Mouse (Mus musculus): ENCODE results near the gene Spata18.

Spata18 gene

GRCm38 (mm10) chr5:73721682-73722282 is 70.6 kb downstream of the Spata18 start:
- peak; percentile 83 for DNase-seq

DNA sequence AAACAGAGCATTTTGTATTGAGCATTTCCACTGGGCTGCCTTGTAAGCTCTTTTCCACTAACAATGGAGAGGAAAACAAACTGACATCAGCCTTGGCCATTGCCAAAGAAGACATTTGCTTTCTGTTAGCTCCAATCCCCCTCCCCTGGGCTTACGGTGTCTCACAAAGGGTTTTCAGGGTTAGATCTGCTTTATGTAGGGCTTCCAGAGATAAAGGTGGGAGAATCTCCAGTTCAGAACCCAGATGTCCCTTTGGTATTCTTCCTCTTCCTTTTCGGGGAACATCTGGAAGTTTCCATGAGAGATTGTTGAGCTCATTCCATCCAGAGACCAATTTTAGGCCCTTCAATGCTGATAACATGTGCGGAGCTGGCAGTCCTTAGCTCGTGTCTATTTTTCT is 74.8 kb downstream of the Spata18 start:
- peak; percentile 93 for DNase-seq

DNA sequence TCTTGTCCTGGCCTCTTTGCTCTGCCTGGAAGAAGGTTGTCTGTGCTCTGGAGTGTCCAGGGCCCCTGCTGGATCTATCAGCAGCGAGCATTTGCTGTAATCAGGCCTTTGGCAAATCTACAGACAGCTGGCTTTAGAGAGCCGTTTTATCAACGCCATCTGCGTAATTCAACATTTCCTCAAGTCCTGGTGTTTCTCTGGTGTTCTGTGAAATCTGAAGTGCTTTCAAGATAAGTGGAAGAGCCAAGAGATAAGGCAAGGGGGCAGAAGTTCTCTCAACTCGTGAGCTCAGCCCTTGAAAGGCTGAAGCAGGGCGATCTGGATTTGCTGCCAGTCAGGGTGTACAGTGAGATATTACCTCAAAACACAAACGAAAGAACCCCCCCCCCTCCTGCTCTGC is 77.5 kb downstream of the Spata18 start:
- peak; percentile 90 for DNase-seq

Measured in heart, adult 11 months (tissue).